Mouse (Mus musculus) layer of hippocampus, adult 9-10 months (tissue): ENCODE measurements at regions not wholly inside any gene's neighbourhood (a gene's known extent, or its start where the extent isn't known, plus 50 kb on each side); places are given as distances from the start of the nearest gene placed in this dataset.

Source experiments
- DNase-seq: peaks from one replicate; pipeline ENCODE4 v3.0.0; 2022; ENCODE audit warnings: low spot score

DNA sequence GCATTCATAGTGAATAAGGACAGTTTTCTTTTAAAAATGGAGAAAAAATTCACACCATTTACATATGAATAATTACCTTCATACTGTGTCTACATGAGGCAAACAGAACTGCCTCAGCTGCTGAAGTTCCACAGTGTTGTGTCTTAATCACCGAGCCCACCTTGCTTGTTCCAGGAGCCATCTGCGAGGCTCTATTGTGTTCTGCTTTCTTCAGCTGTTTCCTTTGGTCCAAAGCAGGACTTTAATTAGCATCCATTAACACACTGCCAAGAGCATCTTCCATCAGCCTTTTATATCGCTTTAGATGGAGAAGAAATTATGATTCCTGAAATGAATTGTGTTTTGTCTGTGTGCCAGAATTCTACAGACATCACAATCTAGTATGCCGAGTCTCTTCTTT lies 3423.1 kb upstream of the Lrrc6 start:
- DNase-seq: peak; percentile 26

GRCm38 (mm10) chr15:69923280-69923679 lies 3422.6 kb upstream of the Lrrc6 start:
- DNase-seq: no peak

DNA sequence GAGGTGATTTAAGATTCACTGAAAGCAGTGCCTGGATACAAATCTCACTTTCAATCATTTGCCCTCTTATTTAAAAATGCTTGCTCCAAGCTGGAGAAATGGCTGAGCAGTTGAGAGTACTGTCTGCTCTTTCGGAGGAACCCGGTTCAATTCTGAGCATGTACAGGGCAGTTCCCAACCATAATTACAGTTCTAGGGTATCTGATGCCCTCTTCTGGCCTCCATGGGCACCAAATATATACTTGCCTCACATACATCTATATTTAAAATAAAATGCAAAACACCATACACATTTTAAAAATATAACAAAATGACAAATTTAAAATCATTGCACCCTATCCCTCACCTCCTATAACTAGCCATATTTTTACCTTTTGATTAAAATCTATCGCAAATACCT lies 3421.5 kb upstream of the Lrrc6 start:
- DNase-seq: no peak

- no peak for DNase-seq
Observed at GRCm38 (mm10) chr15:69885764-69886163, 3385.1 kb upstream of the Lrrc6 start.

DNA sequence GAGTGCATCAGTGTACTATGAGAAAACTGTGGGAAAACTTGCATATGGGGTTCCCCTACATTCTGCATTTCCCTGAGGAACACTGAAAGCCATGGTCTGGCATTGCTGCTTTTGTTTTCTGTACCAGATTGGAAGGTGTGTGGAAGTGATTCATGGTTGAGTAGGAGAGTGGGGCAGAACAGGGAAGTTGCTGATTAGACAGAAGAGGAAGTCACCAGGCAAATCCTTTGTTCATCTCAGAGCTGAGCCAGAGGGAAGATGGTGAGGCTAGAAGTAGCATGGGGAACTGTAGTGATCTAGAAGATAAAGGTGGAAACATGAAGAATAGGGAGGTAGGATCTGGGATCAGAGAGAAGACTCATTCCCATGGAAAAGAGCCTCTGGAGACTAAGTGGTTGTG lies 3377.8 kb upstream of the Lrrc6 start:
- no peak for DNase-seq

DNA sequence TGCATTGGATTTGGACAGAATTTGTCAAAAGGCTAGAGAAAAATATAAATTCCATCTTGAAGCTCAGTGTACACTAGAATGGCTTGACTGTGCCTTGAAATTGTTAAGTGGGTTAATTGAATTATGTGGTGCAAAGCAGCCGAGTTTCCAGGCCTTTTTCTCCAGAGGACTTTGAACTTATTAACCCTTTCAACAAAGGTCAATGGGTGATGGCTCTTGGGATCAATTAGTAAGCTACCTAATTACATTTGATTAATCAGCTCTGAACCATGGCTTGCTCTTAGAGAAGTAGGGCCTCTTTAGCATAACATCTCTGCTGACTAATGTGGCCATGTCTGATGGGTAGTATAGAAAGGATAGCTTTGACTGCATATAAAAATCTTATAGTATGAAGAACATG lies 3352.8 kb upstream of the Lrrc6 start:
- DNase-seq: no peak

DNA sequence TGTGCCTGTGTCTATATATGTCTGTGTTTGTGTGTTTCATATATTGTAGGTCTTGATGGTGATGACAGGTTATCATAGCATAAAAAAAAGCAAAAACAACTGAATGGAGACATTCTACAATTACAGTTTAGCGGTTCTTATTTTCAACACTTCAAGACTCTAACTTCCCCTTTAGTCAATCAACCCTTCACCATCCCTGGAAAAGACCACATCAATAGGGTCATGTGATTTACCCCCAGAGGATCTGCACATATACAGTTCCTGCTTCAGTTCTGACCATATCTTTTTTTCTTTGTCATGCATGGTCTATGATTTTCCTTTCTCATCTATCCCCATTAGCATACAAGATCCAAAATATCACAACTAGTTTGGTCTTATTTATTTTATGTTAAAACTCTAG lies 3348.9 kb upstream of the Lrrc6 start:
- DNase-seq: no peak
